Mouse (Mus musculus) WW6 (cell line): ENCODE data around the gene Cntn2.

Experiments used
- DNase-seq: peaks from one replicate; pipeline ENCODE4 v3.0.0-alpha.2; 2013; ENCODE audit warnings: low read depth, low spot score

Cntn2 gene

GRCm38 (mm10) chr1:132542762-132543306 is at the start of gene Cntn2:
Cntn2 (minus strand) TSS chr1:132543256.
- DNase-seq: no peak

- DNase-seq: no peak
Measured at GRCm38 (mm10) chr1:132592145-132592544, 49.1 kb upstream of the Cntn2 start.

- no peak for DNase-seq
Measured at GRCm38 (mm10) chr1:132591399-132591930, 48.4 kb upstream of the Cntn2 start.

GRCm38 (mm10) chr1:132586679-132587201 is 43.7 kb upstream of the Cntn2 start:
- no peak for DNase-seq

- DNase-seq: no peak
Measured at GRCm38 (mm10) chr1:132585376-132585775, 42.3 kb upstream of the Cntn2 start.

GRCm38 (mm10) chr1:132582998-132583604 is 40.0 kb upstream of the Cntn2 start:
- DNase-seq: no peak

- no peak for DNase-seq
Measured at GRCm38 (mm10) chr1:132581845-132582839, 39.1 kb upstream of the Cntn2 start.

- DNase-seq: no peak
Measured at GRCm38 (mm10) chr1:132580063-132580462, 37.0 kb upstream of the Cntn2 start.

GRCm38 (mm10) chr1:132576845-132577244 is 33.8 kb upstream of the Cntn2 start:
- DNase-seq: no peak

- no peak for DNase-seq
Measured at GRCm38 (mm10) chr1:132572851-132573250, 29.8 kb upstream of the Cntn2 start.

- DNase-seq: no peak
Measured at GRCm38 (mm10) chr1:132571613-132572012, 28.6 kb upstream of the Cntn2 start.

GRCm38 (mm10) chr1:132570906-132571305 is 27.9 kb upstream of the Cntn2 start:
- no peak for DNase-seq

- no peak for DNase-seq
Measured at GRCm38 (mm10) chr1:132570068-132570780, 27.2 kb upstream of the Cntn2 start.

GRCm38 (mm10) chr1:132569516-132569915 is 26.5 kb upstream of the Cntn2 start:
- no peak for DNase-seq

- no peak for DNase-seq
Measured at GRCm38 (mm10) chr1:132567336-132568125, 24.5 kb upstream of the Cntn2 start.

GRCm38 (mm10) chr1:132565766-132566165 is 22.7 kb upstream of the Cntn2 start:
- DNase-seq: no peak

- no peak for DNase-seq
Measured at GRCm38 (mm10) chr1:132564946-132565345, 21.9 kb upstream of the Cntn2 start.

GRCm38 (mm10) chr1:132562337-132562795 is 19.3 kb upstream of the Cntn2 start:
- DNase-seq: no peak

- DNase-seq: no peak
Measured at GRCm38 (mm10) chr1:132560907-132561700, 18.0 kb upstream of the Cntn2 start.

GRCm38 (mm10) chr1:132559045-132559444 is 16.0 kb upstream of the Cntn2 start:
- DNase-seq: no peak
